Mouse (Mus musculus) T-helper 2 cell (primary cell): ENCODE measurements around the gene Cpd.

Experiments used
- in situ Hi-C: fragments of 300-600 bp; cut with MboI, MseI; formaldehyde crosslinking; loops from one replicate; pipeline ENCODE4 v1.15.1; 2025; ENCODE audit warnings: high pct_unique_total_duplicates

Gene Cpd

GRCm38 (mm10) chr11:76795326-76795725 is 51.5 kb downstream of the Cpd start:
- in situ Hi-C loops: no loop called here

GRCm38 (mm10) chr11:76791331-76791730 is 55.5 kb downstream of the Cpd start:
- in situ Hi-C loops: no loop called here

- in situ Hi-C loops: no loop called here
Observed at GRCm38 (mm10) chr11:76789252-76789651, 57.6 kb downstream of the Cpd start.

- in situ Hi-C loops: no loop called here
Observed at GRCm38 (mm10) chr11:76775533-76775932, 71.3 kb downstream of the Cpd start.

GRCm38 (mm10) chr11:76773811-76774210 is 73.0 kb downstream of the Cpd start:
- in situ Hi-C loops: no loop called here

- in situ Hi-C loops: no loop called here
Observed at GRCm38 (mm10) chr11:76770566-76770965, 76.3 kb downstream of the Cpd start.

- in situ Hi-C loops: no loop called here
Observed at GRCm38 (mm10) chr11:76763741-76764122, 83.1 kb downstream of the Cpd start.

- in situ Hi-C loops: no loop called here
Observed at GRCm38 (mm10) chr11:76763053-76763740, 83.6 kb downstream of the Cpd start, which contains the start of gene Gosr1. Gosr1 (minus strand) TSS chr11:76763579.

- in situ Hi-C loops: no loop called here
Observed at GRCm38 (mm10) chr11:76752276-76752675, 94.5 kb downstream of the Cpd start.

- in situ Hi-C loops: no loop called here
Observed at GRCm38 (mm10) chr11:76748819-76749218, 98.0 kb downstream of the Cpd start.

- in situ Hi-C loops: no loop called here
Observed at GRCm38 (mm10) chr11:76745921-76746320, 100.9 kb downstream of the Cpd start.

GRCm38 (mm10) chr11:76744550-76744949 is 102.3 kb downstream of the Cpd start:
- in situ Hi-C loops: no loop called here

GRCm38 (mm10) chr11:76742511-76742910 is 104.3 kb downstream of the Cpd start:
- in situ Hi-C loops: no loop called here

GRCm38 (mm10) chr11:76739125-76739524 is 107.7 kb downstream of the Cpd start:
- in situ Hi-C loops: no loop called here

GRCm38 (mm10) chr11:76735753-76736324 is 111.0 kb downstream of the Cpd start:
- in situ Hi-C loops: no loop called here

- in situ Hi-C loops: no loop called here
Observed at GRCm38 (mm10) chr11:76734560-76734959, 112.3 kb downstream of the Cpd start.

GRCm38 (mm10) chr11:76730650-76731049 is 116.2 kb downstream of the Cpd start:
- in situ Hi-C loops: no loop called here
